Mouse (Mus musculus) limb, embryonic 12.5 days (tissue): Measurements from ENCODE around the gene Gm8369. TPM values are rescaled to one million over a fixed set of nuclear protein-coding genes. Genes with fewer than 3 reads are reported as not detected.
"Not testable (repeated sequence)": the region's sequence is repeated elsewhere in the genome, so short reads cannot be mapped to it uniquely, and the experiment has no call there.

ENCODE experiments used
- ATAC-seq: fragments of 200-750 bp; cut with Nextera tagmentation; 2 replicates; pipeline ENCODE4 v1.8.0; 2017; ENCODE audit warnings: low read depth, moderate TSS enrichment; ENCODE audit not compliant: insufficient number of reproducible peaks, insufficient read depth, low FRiP score, low TSS enrichment
- H3K27ac ChIP-seq: fragments of 300-500 bp; sonication (generic); 2 replicates; pipeline ENCODE4 v1.5.1; 2016; ENCODE audit warnings: mild to moderate bottlenecking, moderate library complexity
- H3K27me3 ChIP-seq: fragments of 300-500 bp; sonication (generic); 2 replicates; pipeline ENCODE4 v1.6.1; 2016; ENCODE audit warnings: mild to moderate bottlenecking, moderate library complexity
- H3K36me3 ChIP-seq: fragments of 300-500 bp; sonication (generic); 2 replicates; pipeline ENCODE4 v1.6.1; 2016; ENCODE audit warnings: mild to moderate bottlenecking, moderate library complexity
- H3K4me1 ChIP-seq: fragments of 300-500 bp; sonication (generic); replicated peaks from 2 replicates; pipeline ENCODE4 v1.6.1; 2016
- H3K4me2 ChIP-seq: fragments of 300-500 bp; sonication (generic); 2 replicates; pipeline ENCODE4 v1.6.1; 2016; ENCODE audit warnings: mild to moderate bottlenecking, moderate library complexity
- H3K4me3 ChIP-seq: fragments of 300-500 bp; sonication (generic); replicated peaks from 2 replicates; pipeline ENCODE4 v1.5.1; 2016; ENCODE audit warnings: mild to moderate bottlenecking
- H3K9ac ChIP-seq: fragments of 300-500 bp; sonication (generic); replicated peaks from 2 replicates; pipeline ENCODE4 v1.6.1; 2016; ENCODE audit warnings: mild to moderate bottlenecking, moderate library complexity
- H3K9me3 ChIP-seq: fragments of 300-500 bp; sonication (generic); 2 replicates; pipeline ENCODE4 v1.6.1; 2016; ENCODE audit warnings: mild to moderate bottlenecking, moderate library complexity
- WGBS: fragments of 180-500 bp; shearing (Covaris S2); methylation state at CpG from one replicate; pipeline ENCODE4 v1.1.7; 2016; 5-methylcytosine and 5-hydroxymethylcytosine counted together
- polyA plus RNA-seq: library from polyadenylated mRNA; unstranded; fragments of >200 nt; fragmentation: Nextera tagmentation; extraction: Ambion mirVana; gene quantifications from 2 replicates; pipeline ENCODE4 v1.2.1, GENCODE M21; 2016

Gm8369 gene
- polyA plus RNA-seq, 1 experiment from 2014 or later = not detected

DNA sequence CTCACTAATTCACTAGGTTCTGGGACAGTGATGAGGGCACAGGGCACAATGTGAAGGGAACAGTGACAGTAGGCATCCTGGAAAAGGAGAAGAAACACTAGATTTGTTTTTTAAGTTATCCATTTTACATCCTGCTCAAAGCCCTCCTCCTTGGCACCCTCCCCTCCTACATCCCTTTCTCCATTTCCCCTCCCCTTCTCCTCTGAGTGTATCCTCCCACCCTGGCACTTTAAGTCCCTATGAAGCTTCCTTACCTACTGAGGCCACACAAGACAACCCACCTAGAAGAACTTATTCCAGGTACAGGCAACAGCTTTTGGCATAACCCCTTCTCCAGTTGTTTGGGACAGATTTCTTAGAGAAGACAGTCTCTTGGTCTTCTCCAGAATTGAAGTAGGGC is 30.5 kb downstream of the Gm8369 start, which contains the start of gene Ms4a6b:
Ms4a6b (plus strand) TSS at position 267 of the 400 bp plus-strand sequence.
- Histone ChIP-seq H3K9me3 (no peaks in the 10 kb centered on the region), H3K36me3 (no peaks in the 10 kb centered on the region), H3K4me2 (no peak within 1 kb of the TSS), H3K4me3 (no peak within 1 kb of the TSS), H3K9ac (no peak within 1 kb of the TSS), H3K4me1 (no peaks in the 10 kb centered on the region), H3K27me3 (no peaks in the 10 kb centered on the region), H3K27ac (no peak within 1 kb of the TSS)
- no peak for ATAC-seq

DNA sequence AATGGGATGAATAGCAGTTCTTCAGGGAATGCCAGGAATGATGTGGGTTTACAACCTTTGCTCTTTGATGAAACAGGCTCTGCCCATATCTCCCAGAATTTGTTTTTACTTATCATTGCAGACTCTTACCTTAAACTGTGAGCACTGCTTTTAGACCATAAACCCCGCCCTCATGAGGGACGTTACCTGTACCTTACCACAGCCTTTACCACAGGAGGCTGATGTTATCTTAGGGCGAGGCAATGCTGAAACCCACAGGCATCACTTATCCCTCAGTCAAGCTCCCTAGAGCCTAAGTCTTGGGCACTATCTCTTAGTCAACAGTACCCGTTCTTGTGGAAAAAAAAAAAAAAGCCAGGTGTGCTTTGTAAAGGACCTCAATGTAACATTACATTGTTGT is 31.1 kb downstream of the Gm8369 start:
- ATAC-seq = no peak
- Histone ChIP-seq H3K9ac (no peak overlapping the region), H3K27me3 (no peaks in the 10 kb centered on the region), H3K4me3 (no peak overlapping the region), H3K4me2 (no peak overlapping the region), H3K9me3 (no peaks in the 10 kb centered on the region), H3K4me1 (no peaks in the 10 kb centered on the region), H3K36me3 (no peaks in the 10 kb centered on the region), H3K27ac (no peak overlapping the region)
- 69% methylated on average over 4 of the region's 4 CpGs for WGBS

DNA sequence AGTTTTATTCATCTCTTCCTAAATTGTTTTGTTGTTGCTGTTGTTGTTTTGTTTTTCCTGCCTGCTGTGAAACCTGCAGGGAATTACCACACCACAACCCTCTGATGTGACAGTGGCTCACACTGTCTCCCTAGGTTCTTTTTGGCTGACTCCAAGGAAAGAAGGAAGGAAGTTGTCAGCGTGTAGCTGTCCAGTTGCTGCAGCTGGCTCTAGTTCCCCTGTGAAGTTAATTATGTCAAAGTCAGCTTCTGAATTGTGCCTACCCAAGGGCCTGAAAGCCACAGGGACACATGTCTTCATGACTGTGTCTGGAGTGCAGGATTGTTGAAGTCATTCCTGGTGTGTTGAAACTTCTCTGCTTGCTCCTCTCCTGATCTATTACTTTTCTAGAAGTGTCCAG is 31.6 kb downstream of the Gm8369 start:
- H3K9me3 ChIP-seq, H3K36me3 ChIP-seq, ATAC-seq, H3K4me3 ChIP-seq, H3K9ac ChIP-seq, H3K4me1 ChIP-seq, H3K27ac ChIP-seq, H3K4me2 ChIP-seq, H3K27me3 ChIP-seq: not testable (repeated sequence)
- WGBS = 54% methylated on average over 1 of the region's 1 CpGs

GRCm38 (mm10) chr19:11518356-11518755 is 32.6 kb downstream of the Gm8369 start:
- not testable (repeated sequence) for H3K4me1 ChIP-seq, H3K4me2 ChIP-seq, ATAC-seq, H3K27me3 ChIP-seq, H3K27ac ChIP-seq, H3K9ac ChIP-seq, H3K4me3 ChIP-seq, H3K9me3 ChIP-seq, H3K36me3 ChIP-seq
- 80% methylated on average over 2 of the region's 2 CpGs for WGBS

DNA sequence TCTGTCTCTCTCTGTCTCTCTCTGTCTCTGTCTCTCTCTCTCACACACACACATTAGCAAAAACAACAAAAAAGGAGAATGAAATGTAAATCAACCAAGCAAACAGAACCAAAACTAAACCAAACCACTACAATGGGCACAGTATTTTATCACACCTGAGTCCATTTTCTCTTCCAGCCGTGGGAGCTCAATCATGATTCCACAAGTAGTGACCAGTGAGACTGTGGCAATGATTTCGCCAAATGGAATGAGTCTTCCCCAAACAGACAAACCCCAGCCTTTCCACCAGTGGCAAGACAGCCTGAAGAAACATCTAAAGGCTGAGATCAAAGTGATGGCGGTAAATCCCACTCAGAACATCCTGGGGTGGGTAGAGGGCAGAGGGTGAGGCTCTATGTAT is 34.4 kb downstream of the Gm8369 start:
- H3K9ac ChIP-seq = no peak overlapping the region
- no peaks in the 10 kb centered on the region for H3K4me1 ChIP-seq
- H3K27ac ChIP-seq = no peak overlapping the region
- no peak for ATAC-seq
- H3K36me3 ChIP-seq = no peaks in the 10 kb centered on the region
- no peak overlapping the region for H3K4me2 ChIP-seq
- H3K9me3 ChIP-seq = no peaks in the 10 kb centered on the region
- H3K27me3 ChIP-seq = no peaks in the 10 kb centered on the region
- H3K4me3 ChIP-seq = no peak overlapping the region
- 87% methylated on average over 3 of the region's 3 CpGs for WGBS

DNA sequence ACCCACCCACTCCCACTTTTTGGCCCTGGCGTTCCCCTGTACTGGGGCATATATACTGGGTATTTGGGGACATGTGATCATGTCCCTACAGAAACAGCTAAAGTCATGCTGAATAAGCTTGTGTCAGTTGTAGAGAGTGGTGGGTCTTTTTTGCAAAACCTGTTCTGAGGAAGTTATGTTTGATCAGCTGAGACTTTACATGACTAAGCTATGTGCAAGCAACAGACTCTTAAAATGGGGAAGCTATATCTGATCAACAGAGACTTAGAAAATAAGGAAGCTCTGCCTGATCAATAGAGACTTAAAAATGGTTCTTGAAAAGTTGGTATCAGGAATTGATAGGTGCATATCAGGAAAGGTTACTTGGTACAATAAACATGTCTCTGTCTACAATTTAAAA is 47.7 kb downstream of the Gm8369 start:
- no peak overlapping the region for H3K4me2 ChIP-seq
- H3K9me3 ChIP-seq = no peaks in the 10 kb centered on the region
- no peaks in the 10 kb centered on the region for H3K27me3 ChIP-seq
- whole genome bisulfite sequencing = 75% methylated on average over 1 of the region's 1 CpGs
- H3K4me1 ChIP-seq = no peaks in the 10 kb centered on the region; the same call in 1 of the 2 replicates
- H3K36me3 ChIP-seq = no peaks in the 10 kb centered on the region
- no peak overlapping the region for H3K27ac ChIP-seq
- no peak overlapping the region for H3K4me3 ChIP-seq
- ATAC-seq = no peak
- H3K9ac ChIP-seq = no peak overlapping the region

GRCm38 (mm10) chr19:11533888-11534445 is 48.2 kb downstream of the Gm8369 start:
- Histone ChIP-seq H3K9ac (no peak overlapping the region), H3K4me3 (no peak overlapping the region), H3K4me1 (no peaks in the 10 kb centered on the region; the same call in 1 of the 2 replicates), H3K27me3 (no peaks in the 10 kb centered on the region), H3K4me2 (no peak overlapping the region), H3K36me3 (no peaks in the 10 kb centered on the region), H3K9me3 (no peaks in the 10 kb centered on the region), H3K27ac (no peak overlapping the region)
- ATAC-seq = no peak
- 67% methylated on average over 2 of the region's 2 CpGs for WGBS

DNA sequence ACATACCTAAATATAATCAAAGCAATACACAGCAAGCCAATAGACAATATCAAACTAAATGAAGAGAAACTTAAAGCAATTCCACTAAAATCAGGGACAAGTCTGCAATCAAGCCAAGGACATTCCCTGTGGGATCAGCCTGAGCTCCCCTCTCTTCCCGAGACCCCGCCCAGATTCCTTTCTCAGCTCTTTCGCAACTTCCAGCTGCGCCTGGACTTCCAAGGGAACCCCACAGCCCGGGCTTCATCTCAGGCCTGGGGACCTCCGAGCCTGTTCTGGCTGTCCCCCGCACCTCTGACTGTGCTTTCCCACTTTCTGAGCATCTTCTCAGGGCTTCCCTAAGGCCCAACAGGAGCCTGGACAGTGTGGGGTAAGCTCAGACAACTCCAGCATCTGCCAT is 50.9 kb downstream of the Gm8369 start, which contains the start of gene Ms4a4d:
Ms4a4d (plus strand) TSS at position 209 of the 400 bp plus-strand sequence.
- no peak within 1 kb of the TSS for H3K9ac ChIP-seq
- WGBS = 10% methylated on average over 7 of the region's 7 CpGs
- H3K4me1 ChIP-seq = no peaks in the 10 kb centered on the region; the same call in 1 of the 2 replicates
- no peaks in the 10 kb centered on the region for H3K9me3 ChIP-seq
- H3K36me3 ChIP-seq = no peaks in the 10 kb centered on the region
- no peaks in the 10 kb centered on the region for H3K27me3 ChIP-seq
- no peak within 1 kb of the TSS for H3K27ac ChIP-seq
- no peak within 1 kb of the TSS for H3K4me2 ChIP-seq
- no peak within 1 kb of the TSS for H3K4me3 ChIP-seq
- ATAC-seq = no peak

GRCm38 (mm10) chr19:11537336-11537735 is 51.6 kb downstream of the Gm8369 start:
- Histone ChIP-seq H3K27ac (no peak overlapping the region), H3K4me3 (no peak overlapping the region), H3K4me1 (no peaks in the 10 kb centered on the region; the same call in 1 of the 2 replicates), H3K9ac (no peak overlapping the region), H3K9me3 (no peaks in the 10 kb centered on the region), H3K4me2 (no peak overlapping the region), H3K36me3 (no peaks in the 10 kb centered on the region), H3K27me3 (no peaks in the 10 kb centered on the region)
- ATAC-seq = no peak
- 21% methylated on average over 2 of the region's 2 CpGs for WGBS

DNA sequence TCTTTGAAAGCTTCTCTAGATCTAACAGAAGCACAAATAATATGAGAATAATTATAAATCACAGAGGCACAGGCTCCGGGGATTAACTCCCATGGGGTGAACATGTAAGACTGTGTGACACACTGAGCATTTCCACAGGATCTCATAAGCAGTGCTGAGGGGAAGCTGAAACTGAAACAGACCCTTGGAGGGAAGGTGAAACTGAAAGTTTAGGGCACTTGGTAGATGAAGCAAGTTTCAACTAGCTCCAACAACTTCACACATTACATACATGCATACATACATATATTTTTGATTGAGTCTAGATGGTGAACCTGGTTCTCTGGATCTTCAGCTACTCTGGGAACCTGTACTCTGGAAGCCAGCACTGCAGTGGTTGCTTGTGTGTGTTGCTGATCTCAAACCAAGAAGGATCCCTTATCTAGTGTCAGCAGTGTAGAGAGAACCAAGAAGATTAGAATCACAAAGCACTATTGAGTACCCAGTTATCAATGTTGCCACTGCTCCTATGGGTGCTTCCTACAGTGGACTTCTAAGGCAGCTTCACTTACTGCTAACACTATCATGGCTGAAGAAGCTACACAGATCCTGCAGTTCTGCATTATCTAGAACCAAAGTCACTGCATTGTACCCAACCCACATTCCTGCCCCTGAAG is 54.6 kb downstream of the Gm8369 start:
- not testable (repeated sequence) for H3K9me3 ChIP-seq
- WGBS = 76% methylated on average over 1 of the region's 1 CpGs

DNA sequence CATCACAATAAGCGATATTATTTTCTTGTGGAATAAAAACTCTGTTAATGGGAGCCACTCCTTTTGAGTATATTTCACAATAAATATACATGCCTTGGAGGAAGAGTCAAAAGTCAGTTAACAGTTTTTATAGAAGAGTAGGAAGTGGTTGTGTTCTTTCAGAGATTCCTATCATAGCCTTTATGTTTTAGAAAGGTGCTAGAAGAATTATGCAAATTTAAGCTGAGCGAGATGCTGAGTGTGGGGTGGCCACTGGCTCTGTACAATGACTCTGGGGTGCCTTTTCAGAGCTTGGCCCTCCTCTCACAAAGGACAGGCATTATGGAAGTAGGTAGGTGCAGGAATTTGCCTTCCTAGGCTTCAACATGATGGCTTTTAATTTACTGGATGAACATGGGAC is 58.6 kb downstream of the Gm8369 start:
- 86% methylated on average over 2 of the region's 2 CpGs for WGBS
- not testable (repeated sequence) for H3K36me3 ChIP-seq, H3K9ac ChIP-seq, H3K27me3 ChIP-seq, H3K27ac ChIP-seq, H3K4me2 ChIP-seq, H3K4me1 ChIP-seq, H3K4me3 ChIP-seq, H3K9me3 ChIP-seq, ATAC-seq

More for the DNA sequence above, 54.6 kb downstream of the Gm8369 start:
- ATAC-seq, H3K4me2 ChIP-seq, H3K9ac ChIP-seq, H3K27me3 ChIP-seq, H3K4me1 ChIP-seq, H3K36me3 ChIP-seq, H3K27ac ChIP-seq, H3K4me3 ChIP-seq: not testable (repeated sequence)

DNA sequence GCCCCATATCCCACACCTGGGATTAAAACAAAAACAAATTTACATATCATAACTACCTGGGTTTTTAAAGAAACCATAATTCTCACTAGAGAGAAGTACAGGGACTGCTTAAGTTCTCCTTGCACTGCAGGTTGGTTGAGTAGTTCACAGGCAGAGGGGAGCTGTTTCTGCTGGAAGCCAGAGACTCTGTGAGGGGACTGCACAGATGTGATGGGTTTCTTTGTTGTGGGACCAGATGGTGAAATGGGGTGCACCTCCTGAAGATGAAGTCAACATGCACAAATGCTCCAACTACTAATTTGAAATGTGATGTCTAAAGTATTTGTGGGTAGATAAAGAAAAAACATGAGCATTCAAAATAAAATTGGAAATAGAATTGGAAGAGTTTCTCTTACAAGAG is 62.2 kb downstream of the Gm8369 start:
- H3K27ac ChIP-seq = no peak overlapping the region
- H3K27me3 ChIP-seq = no peaks in the 10 kb centered on the region
- H3K9ac ChIP-seq = no peak overlapping the region
- ATAC-seq = no peak
- no peak overlapping the region for H3K4me3 ChIP-seq
- no peaks in the 10 kb centered on the region for H3K36me3 ChIP-seq
- H3K9me3 ChIP-seq = no peaks in the 10 kb centered on the region
- H3K4me2 ChIP-seq = no peak overlapping the region
- no peaks in the 10 kb centered on the region for H3K4me1 ChIP-seq
